Mouse (Mus musculus) bone marrow macrophage, adult 2 months (primary cell): ENCODE results near the gene Dnm3. TPM values are rescaled to one million over a fixed set of nuclear protein-coding genes. Genes with fewer than 3 reads are reported as not detected.

Source experiments
- H3K27ac ChIP-seq: 2 replicates; pipeline ENCODE4 v1.5.1; 2012; ENCODE audit warnings: low read depth, low read length; ENCODE audit not compliant: insufficient read depth
- H3K4me1 ChIP-seq: 2 replicates; pipeline ENCODE4 v1.6.1; 2012; ENCODE audit warnings: low read length; ENCODE audit not compliant: control insufficient read depth, insufficient read depth
- H3K4me3 ChIP-seq: 2 replicates; pipeline ENCODE4 v1.5.1; 2012; ENCODE audit warnings: mild to moderate bottlenecking, low read length, moderate library complexity; ENCODE audit not compliant: insufficient read depth
- CTCF ChIP-seq: IDR thresholded peaks from 2 replicates; pipeline ENCODE4 v1.5.1; 2012; ENCODE audit warnings: low read depth, mild to moderate bottlenecking, low read length, moderate library complexity
- POLR2A ChIP-seq: IDR thresholded peaks from 2 replicates; pipeline ENCODE4 v1.6.1; 2012; ENCODE audit warnings: mild to moderate bottlenecking, low read depth, low read length, borderline replicate concordance
- polyA plus RNA-seq: library from polyadenylated mRNA; stranded (reverse); fragments of >200 nt; gene quantifications from 2 replicates; pipeline ENCODE4 v1.2.4, GENCODE M21; 2012; ENCODE audit not compliant: missing spikeins, insufficient read depth, insufficient read length

Gene Dnm3
- polyA plus RNA-seq, 1 experiment, result 0.29 TPM

DNA sequence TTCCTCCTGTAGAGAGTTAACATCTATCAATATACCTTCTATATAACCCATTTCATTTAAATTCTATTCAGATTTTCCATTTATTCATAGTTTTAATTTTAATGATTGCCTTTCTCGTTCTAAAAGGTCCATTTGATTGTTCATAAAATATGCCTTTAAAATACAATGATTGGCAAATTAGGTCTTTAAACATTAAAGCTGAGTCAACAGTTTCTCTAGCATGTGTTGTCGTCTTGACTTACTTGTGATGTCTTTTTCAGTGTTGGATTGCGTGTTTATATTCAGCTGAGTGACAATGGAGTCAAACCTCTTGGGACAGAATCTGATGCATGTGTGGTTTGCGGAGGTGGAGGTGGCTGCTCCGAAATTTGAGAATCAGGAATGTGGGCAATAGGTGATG, 435.4 kb downstream of the Dnm3 start:
- Histone ChIP-seq H3K27ac (no peak overlapping the region), H3K4me1 (peaks cover 8% of the 10 kb centered on the region), H3K4me3 (no peak overlapping the region)
- no peak for TF ChIP-seq CTCF

DNA sequence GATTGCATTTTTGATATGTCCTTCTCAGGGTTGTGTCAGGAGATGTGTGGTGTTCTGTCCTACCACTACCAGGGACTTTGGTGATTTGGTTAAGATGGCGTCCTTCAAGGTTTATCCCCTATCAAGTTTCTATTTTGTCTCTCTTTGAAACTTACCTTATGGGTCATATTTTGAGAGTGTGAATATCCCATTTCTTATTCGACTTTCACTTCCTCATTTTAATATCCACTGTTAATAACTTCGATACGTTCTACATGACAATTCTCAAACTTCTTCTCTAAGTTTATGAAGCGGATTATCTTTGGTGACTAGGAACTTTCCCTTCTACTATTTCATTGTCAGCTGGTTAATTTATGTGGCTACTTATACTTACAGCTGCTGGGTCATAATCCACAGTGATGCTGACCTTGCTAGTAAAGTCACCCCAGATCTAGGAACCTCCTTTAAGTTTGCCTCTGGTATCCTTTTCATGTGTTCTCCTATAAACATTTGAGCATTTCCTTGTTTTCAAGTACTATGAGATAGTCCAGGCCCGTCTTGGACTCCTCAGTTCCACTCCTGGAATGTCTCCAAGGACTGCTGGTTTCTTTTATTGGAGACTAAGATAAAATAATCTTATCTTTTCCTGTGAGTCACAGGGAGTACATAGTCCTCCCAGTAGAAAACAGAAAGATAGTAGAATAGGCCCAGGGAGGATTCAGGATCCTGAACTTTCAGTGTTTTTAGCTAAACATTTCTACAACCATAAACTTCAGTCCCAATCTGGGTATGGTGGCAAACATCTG, 437.2 kb downstream of the Dnm3 start:
- no peak for TF ChIP-seq POLR2A
- TF ChIP-seq CTCF, result no peak
- peaks cover 8% of the 10 kb centered on the region for H3K4me1 ChIP-seq
- no peak overlapping the region for H3K27ac ChIP-seq
- H3K4me3 ChIP-seq, result no peak overlapping the region

DNA sequence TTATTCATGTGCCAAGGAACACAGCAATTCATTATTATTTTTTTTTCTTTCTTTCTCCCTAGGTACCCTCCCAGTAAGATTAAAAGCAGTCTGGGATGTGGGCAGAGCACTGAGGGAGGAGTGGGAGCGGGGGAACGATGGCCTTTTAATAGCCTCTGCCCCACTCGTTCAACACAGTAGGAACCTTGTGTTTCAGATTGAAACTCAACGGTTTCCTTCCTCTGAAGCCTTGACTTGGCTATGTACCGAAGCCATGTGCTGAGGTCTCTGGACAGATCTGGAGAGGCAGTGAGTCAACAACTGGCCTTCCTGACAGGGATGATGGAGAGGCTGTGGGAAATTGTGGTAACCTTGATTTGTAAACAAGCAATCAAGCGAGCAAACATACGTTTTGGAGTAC, 438.0 kb downstream of the Dnm3 start:
- no peak overlapping the region for H3K4me3 ChIP-seq
- H3K27ac ChIP-seq, result no peak overlapping the region
- TF ChIP-seq POLR2A, result no peak
- TF ChIP-seq CTCF, result no peak
- H3K4me1 ChIP-seq, result peaks cover 8% of the 10 kb centered on the region

DNA sequence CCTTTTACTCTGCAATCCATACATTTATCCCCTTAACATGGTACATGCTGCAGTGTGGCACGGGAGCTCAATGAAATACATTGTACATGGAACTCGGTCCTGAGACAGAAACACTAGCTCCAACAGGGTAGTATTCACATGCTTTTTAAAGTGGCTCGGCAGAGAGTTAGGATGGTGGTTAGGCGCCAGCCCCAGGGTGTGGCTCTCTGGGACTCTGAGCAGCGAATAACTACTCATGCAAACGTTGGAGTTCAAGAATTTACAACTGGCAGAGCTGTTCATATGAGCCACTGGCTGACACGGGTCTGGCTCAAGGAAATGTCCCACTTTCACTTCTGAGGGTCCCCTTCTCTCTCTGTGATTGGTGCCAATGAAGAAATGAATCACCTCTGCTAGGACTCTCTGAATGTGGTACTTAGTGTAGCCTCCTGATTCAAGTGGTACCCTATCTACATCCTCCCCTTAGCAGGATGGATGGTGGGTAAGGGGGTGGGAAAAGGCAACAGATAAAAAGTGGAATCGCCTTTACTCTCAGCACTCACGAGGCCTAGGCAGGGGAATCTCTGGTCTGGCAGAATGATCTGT, 438.7 kb downstream of the Dnm3 start:
- Histone ChIP-seq H3K27ac (no peak overlapping the region), H3K4me1 (peaks cover 8% of the 10 kb centered on the region), H3K4me3 (no peak overlapping the region)
- no peak for TF ChIP-seq POLR2A

DNA sequence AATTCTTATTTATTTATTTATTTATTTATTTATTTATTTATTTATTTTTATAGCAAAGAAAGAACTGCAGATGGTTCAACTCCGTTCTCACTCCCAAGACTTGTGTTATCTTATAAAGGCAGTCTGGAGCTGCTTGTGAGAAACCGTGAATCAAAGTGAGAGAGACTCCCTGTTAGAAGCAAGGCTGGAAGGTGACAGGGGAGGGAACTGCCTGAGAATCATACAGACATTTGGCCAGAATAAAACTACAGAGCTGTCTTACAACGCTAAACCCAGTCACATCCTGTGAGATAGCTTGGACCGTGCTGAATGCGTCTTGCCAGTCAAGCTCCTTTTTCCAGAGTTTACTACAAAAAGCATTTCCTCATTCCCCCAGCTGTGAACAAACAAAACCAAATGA, 439.4 kb downstream of the Dnm3 start:
- Histone ChIP-seq H3K27ac (no peak overlapping the region), H3K4me3 (no peak overlapping the region)

DNA sequence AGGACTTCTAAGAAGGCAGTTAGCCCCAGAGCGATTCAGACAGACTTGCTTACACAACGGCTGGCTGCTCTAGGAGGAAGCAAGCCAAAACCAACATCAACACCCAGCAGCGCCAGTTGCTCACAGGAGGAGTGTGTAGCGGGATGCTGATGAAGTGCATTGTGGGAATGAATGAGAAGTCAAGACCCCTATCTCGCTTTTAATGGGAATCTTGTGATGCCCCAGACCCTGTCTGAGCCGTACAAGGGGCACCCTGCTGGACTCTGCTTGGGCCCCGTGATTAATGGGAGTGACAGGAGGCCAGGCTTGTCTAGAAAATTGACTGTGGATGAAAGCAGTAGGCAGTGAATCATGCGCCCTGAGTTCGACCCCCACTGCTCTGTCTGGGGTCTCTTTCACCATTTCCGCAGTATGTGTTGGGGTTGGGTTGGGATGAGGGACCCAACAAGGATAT, 439.8 kb downstream of the Dnm3 start:
- no peak overlapping the region for H3K27ac ChIP-seq
- TF ChIP-seq CTCF, result no peak
- TF ChIP-seq POLR2A, result no peak

More for the DNA sequence above, 439.4 kb downstream of the Dnm3 start:
- TF ChIP-seq CTCF (no peak), POLR2A (no peak)
- H3K4me1 ChIP-seq, result peaks cover 8% of the 10 kb centered on the region

DNA sequence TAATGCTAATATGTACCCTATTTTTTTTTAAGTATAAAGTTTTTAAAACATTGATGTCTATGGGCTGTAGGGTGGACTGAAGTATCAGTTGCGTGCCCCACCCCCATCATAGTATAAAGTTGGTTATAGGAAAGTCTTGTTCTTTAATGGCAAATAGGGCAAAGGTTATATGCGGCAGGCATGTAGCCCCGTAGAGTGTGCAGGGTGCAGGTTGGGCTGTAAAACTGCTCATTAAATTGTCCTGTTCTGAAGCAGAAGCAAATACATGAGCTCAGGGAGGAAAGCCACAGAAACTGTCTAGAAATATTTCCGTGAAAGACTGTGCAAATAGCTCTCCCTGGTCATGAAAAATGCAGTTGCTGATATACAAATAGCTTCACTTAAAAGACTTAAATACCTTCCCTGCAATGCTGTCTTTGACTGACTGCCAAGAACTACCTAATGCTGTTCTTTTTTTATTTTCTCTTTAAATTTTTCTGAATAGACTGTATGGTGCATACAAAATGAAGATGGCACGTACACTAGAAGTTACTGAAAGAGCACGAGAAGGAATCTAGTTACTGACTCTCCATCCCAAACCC, 440.6 kb downstream of the Dnm3 start:
- H3K4me1 ChIP-seq, result peaks cover 8% of the 10 kb centered on the region
- TF ChIP-seq CTCF (no peak), POLR2A (no peak)
- H3K4me3 ChIP-seq, result no peak overlapping the region
- H3K27ac ChIP-seq, result no peak overlapping the region

More for the DNA sequence above, 439.8 kb downstream of the Dnm3 start:
- Histone ChIP-seq H3K4me3 (no peak overlapping the region), H3K4me1 (peaks cover 8% of the 10 kb centered on the region)

DNA sequence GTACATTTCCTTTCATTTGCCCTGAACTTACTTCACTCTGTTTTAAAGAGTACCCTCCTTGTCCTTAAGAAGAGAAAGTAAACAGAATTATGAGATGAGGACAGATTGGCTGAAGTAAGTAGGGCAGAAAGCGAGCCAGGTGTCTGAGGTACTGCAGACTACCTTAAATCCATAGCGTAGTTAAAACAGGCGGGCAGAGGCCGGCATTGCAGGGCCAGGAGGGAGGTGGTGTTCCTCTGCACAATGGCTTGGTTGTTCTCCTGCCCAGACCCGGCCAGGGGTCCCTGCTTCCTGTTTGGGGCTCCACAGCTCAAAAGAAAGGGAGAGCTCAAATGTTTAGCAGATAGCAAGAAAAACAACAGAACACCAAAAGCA, 441.4 kb downstream of the Dnm3 start:
- no peak for TF ChIP-seq CTCF
- no peak for TF ChIP-seq POLR2A
- no peak overlapping the region for H3K4me3 ChIP-seq
- no peak overlapping the region for H3K27ac ChIP-seq
- H3K4me1 ChIP-seq, result peaks cover 7% of the 10 kb centered on the region

DNA sequence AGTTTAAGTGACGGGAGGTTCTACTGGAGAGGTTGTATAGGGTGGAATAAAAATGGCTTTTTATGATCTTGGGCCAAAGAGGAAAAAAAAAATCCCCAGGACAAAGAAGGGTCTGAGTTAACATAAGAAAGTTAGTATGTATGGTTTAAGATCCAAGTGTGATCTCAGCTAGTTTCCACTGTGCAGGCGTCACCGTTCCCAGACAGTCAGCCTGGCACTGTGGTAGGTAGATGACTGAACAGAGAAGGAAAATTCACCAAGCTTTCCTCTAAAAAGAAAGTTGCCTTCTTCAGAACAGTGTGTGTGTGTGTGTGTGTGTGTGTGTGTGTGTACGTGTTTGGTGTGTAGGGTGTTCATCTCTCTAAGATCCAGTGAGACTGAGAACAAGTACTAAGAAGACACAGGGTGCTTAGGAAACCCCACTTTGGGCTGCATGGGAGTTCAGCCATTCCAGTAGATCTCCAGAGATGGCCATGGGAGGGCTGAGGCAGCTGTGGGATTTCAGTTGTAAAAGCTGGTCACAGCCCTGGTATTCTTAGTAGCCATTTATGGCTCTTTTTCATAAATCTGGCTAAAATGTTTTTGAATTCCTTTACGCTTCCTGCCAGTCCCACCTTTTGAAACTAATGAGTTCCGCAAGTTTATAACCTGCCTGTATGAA, 441.9 kb downstream of the Dnm3 start:
- TF ChIP-seq CTCF (no peak), POLR2A (no peak)
- Histone ChIP-seq H3K4me1 (peaks cover 5% of the 10 kb centered on the region), H3K27ac (no peak overlapping the region), H3K4me3 (no peak overlapping the region)
